In the genomic region with DNA sequence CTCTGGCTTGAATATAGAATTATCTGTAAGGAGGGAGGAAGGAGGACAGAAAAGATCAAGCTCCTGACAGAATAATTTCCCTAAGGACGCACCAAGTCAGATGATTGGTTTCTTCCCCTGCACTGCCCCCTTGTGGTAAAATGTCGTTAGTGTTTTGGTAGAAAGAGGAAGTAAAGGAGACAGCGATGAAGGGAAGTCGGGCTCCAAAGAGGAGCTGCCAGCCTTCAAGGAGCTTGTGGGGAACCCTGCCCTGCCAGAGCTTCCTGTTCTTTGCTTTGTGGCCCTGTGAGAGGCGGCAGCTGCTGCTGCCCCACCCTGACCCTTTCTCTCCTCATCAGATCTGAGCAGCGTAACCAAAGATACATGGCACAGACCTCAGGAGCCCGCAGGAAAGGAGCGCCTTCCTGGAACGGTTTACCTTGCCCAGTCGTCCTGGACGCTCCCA, we compare ENCODE assay signal across 8 mouse cellular contexts. TPM values are rescaled to one million over a fixed set of nuclear protein-coding genes. Genes with fewer than 3 reads are reported as not detected.
DNase-seq lines count a peak whose midpoint lies in the region; ATAC-seq and TF ChIP-seq lines count a peak whose summit lies in the region.

No protein-coding gene starts in this region.

- peak; percentile 63; the same call in 1 of the 2 replicates for ATAC-seq in erythroid progenitor cell, adult 5-6 weeks (replicated peaks; ENCODE audit: low FRiP score, poor library complexity, severe bottlenecking)
- ATAC-seq in heart, embryonic 12.5 days (ENCODE audit: insufficient number of reproducible peaks, low FRiP score), result peak; percentile 47; the same call in 1 of the 2 replicates
- ATAC-seq in kidney, postnatal 0 days (replicated peaks; ENCODE audit: low FRiP score, low read depth), result peak; percentile 54; the same call in 1 of the 2 replicates
- peak; percentile 59 for ATAC-seq in liver, embryonic 11.5 days (replicated peaks; ENCODE audit: low FRiP score)
- 0 out of 2 replicates have a peak, but pooled peaks have one; percentile 33 for ATAC-seq in stomach, embryonic 14.5 days (ENCODE audit: insufficient number of reproducible peaks, insufficient read depth, low FRiP score, low read depth)

- peak; percentile 99 for TF ChIP-seq CTCF in kidney, postnatal 0 days (IDR thresholded peaks at IDR 0.05; ENCODE audit: low read depth)

- peak overlapping the region; percentile 86 for H3K4me2 ChIP-seq in heart, embryonic 12.5 days
- H3K4me2 ChIP-seq in kidney, postnatal 0 days (ENCODE audit: low read length), result peak overlapping the region; percentile 76
- H3K4me2 ChIP-seq in liver, embryonic 11.5 days, result peak overlapping the region; percentile 85
- H3K4me2 ChIP-seq in stomach, embryonic 14.5 days (replicated peaks; ENCODE audit: low read depth, low read length), result peak overlapping the region; percentile 69

- H3K36me3 ChIP-seq in heart, embryonic 12.5 days, result no peaks in the 10 kb centered on the region
- no peaks in the 10 kb centered on the region for H3K36me3 ChIP-seq in kidney, postnatal 0 days (ENCODE audit: insufficient read depth, low read length)
- H3K36me3 ChIP-seq in liver, embryonic 11.5 days (ENCODE audit: control insufficient read depth, insufficient read depth, low read length), result no peaks in the 10 kb centered on the region
- H3K36me3 ChIP-seq in stomach, embryonic 14.5 days (ENCODE audit: control insufficient read depth, insufficient read depth, low read length), result no peaks in the 10 kb centered on the region

- no peak overlapping the region for H3K27ac ChIP-seq in heart, embryonic 12.5 days (ENCODE audit: poor library complexity, severe bottlenecking)
- no peak overlapping the region for H3K27ac ChIP-seq in kidney, postnatal 0 days
- H3K27ac ChIP-seq in liver, embryonic 11.5 days (ENCODE audit: low read depth, low read length), result no peak overlapping the region
- no peak overlapping the region for H3K27ac ChIP-seq in stomach, embryonic 14.5 days (ENCODE audit: low read length)

- H3K9ac ChIP-seq in heart, embryonic 12.5 days, result peak overlapping the region; percentile 79
- peak overlapping the region; percentile 49; the same call in 1 of the 2 replicates for H3K9ac ChIP-seq in kidney, postnatal 0 days (ENCODE audit: low read depth, low read length)
- peak overlapping the region; percentile 75 for H3K9ac ChIP-seq in liver, embryonic 11.5 days (ENCODE audit: low read depth, low read length)
- H3K9ac ChIP-seq in stomach, embryonic 14.5 days (replicated peaks; ENCODE audit: low read depth, low read length), result peak overlapping the region; percentile 14

- DNase-seq in CD4-positive helper T cell, adult 2 months (ENCODE audit: low read depth, low spot score), result peak; percentile 87
- DNase-seq in brain, embryonic 18.5 days (ENCODE audit: low read depth, low spot score), result peak; percentile 76
- DNase-seq in kidney, postnatal 0 days (ENCODE audit: low spot score), result peak; percentile 93
- DNase-seq in liver, embryonic 11.5 days (ENCODE audit: low spot score), result peak; percentile 76
- peak; percentile 92 for DNase-seq in naive thymus-derived CD4-positive, alpha-beta T cell, adult 2 months (ENCODE audit: low read depth)

- H3K9me3 ChIP-seq in heart, embryonic 12.5 days (replicated peaks), result no peaks in the 10 kb centered on the region
- H3K9me3 ChIP-seq in kidney, postnatal 0 days (replicated peaks; ENCODE audit: low read length), result no peaks in the 10 kb centered on the region
- H3K9me3 ChIP-seq in liver, embryonic 11.5 days (ENCODE audit: control insufficient read depth, low read length), result no peaks in the 10 kb centered on the region
- H3K9me3 ChIP-seq in stomach, embryonic 14.5 days (ENCODE audit: control insufficient read depth, low read depth, low read length), result no peaks in the 10 kb centered on the region

- H3K4me1 ChIP-seq in heart, embryonic 12.5 days (replicated peaks), result peaks cover 8% of the 10 kb centered on the region; the same call in 1 of the 2 replicates
- no peaks in the 10 kb centered on the region for H3K4me1 ChIP-seq in kidney, postnatal 0 days (replicated peaks; ENCODE audit: insufficient read depth, low read length)
- H3K4me1 ChIP-seq in liver, embryonic 11.5 days (replicated peaks; ENCODE audit: control insufficient read depth, insufficient read depth, low read length), result no peaks in the 10 kb centered on the region; the same call in 1 of the 2 replicates
- no peaks in the 10 kb centered on the region for H3K4me1 ChIP-seq in stomach, embryonic 14.5 days (ENCODE audit: control insufficient read depth, insufficient read depth, low read length)

- WGBS in heart, embryonic 12.5 days, result under 1% methylated on average over 11 of the region's 11 CpGs
- 1% methylated on average over 11 of the region's 11 CpGs for WGBS in kidney, postnatal 0 days
- under 1% methylated on average over 11 of the region's 11 CpGs for WGBS in liver, embryonic 11.5 days
- 2% methylated on average over 11 of the region's 11 CpGs for WGBS in stomach, embryonic 14.5 days

- no peaks in the 10 kb centered on the region for H3K27me3 ChIP-seq in heart, embryonic 12.5 days (replicated peaks)
- H3K27me3 ChIP-seq in kidney, postnatal 0 days (ENCODE audit: insufficient read depth, low read length), result no peaks in the 10 kb centered on the region
- no peaks in the 10 kb centered on the region for H3K27me3 ChIP-seq in liver, embryonic 11.5 days (replicated peaks; ENCODE audit: control insufficient read depth, insufficient read depth, low read length)
- H3K27me3 ChIP-seq in stomach, embryonic 14.5 days (ENCODE audit: control insufficient read depth, insufficient read depth, low read length), result no peaks in the 10 kb centered on the region

- H3K4me3 ChIP-seq in heart, embryonic 12.5 days, result peak overlapping the region; percentile 74
- peak overlapping the region; percentile 51 for H3K4me3 ChIP-seq in kidney, postnatal 0 days (replicated peaks; ENCODE audit: low read depth, low read length)
- H3K4me3 ChIP-seq in liver, embryonic 11.5 days (ENCODE audit: low read depth, low read length), result peak overlapping the region; percentile 65
- H3K4me3 ChIP-seq in stomach, embryonic 14.5 days (ENCODE audit: low read depth, low read length), result peak overlapping the region; percentile 37

RNA-seq across cellular contexts. Expression of a gene that starts 28.4 kb away (rescaled TPM):
- total RNA-seq in erythroid progenitor cell, adult 5-6 weeks (2015; ENCODE audit: low replicate concordance), result not detected in 2 replicates
- not detected in 2 replicates for total RNA-seq in erythroid progenitor cell, adult 5-6 weeks (2017; ENCODE audit: low replicate concordance)
- not detected in 2 replicates for polyA plus RNA-seq in heart, embryonic 12.5 days (2016; fragmentation: Nextera tagmentation; extraction: Ambion mirVana)
- not detected in 2 replicates for polyA plus RNA-seq in kidney, postnatal 0 days (2015; fragmentation: Nextera tagmentation; extraction: Ambion mirVana)
- polyA plus RNA-seq in liver, embryonic 11.5 days (2014; fragmentation: Nextera tagmentation; extraction: Ambion mirVana), result not detected in 2 replicates
- polyA plus RNA-seq in stomach, embryonic 14.5 days (2014; fragmentation: Nextera tagmentation; extraction: Ambion mirVana), result not detected in 2 replicates

Comparison
In these comparisons a context has a peak if more than half of its experiments do, and no peak if none do; other contexts are left out.
1. H3K9ac ChIP-seq: peak in every context shown above with its lines; median percentile 79 in heart, embryonic 12.5 days; 75 in liver, embryonic 11.5 days; 49 in kidney, postnatal 0 days; 14 in stomach, embryonic 14.5 days.